Mouse (Mus musculus): ENCODE results near the gene Synpr. TPM values are rescaled to one million over a fixed set of nuclear protein-coding genes. Genes with fewer than 3 reads are reported as not detected.

Synpr gene
- polyA plus RNA-seq, 1 experiment from 2014 or later: 0.29 TPM

- Histone ChIP-seq H3K9ac (replicated peaks; ENCODE audit: low read depth) (no peak overlapping the region), H3K27ac (ENCODE audit: low read length) (no peak overlapping the region), H3K27me3 (replicated peaks; ENCODE audit: insufficient read depth, low read length) (no peaks in the 10 kb centered on the region), H3K4me3 (ENCODE audit: low read depth, low read length) (no peak overlapping the region), H3K4me2 (replicated peaks; ENCODE audit: low read depth, low read length) (no peak overlapping the region), H3K36me3 (ENCODE audit: insufficient read depth, low read length) (no peaks in the 10 kb centered on the region), H3K9me3 (ENCODE audit: low read length) (no peaks in the 10 kb centered on the region), H3K4me1 (ENCODE audit: insufficient read depth, low read depth, low read length) (no peaks in the 10 kb centered on the region)
- 3% methylated on average over 1 of the region's 1 CpGs for whole genome bisulfite sequencing
- DNase-seq (ENCODE audit: low spot score): peak; percentile 41
- TF ChIP-seq CTCF (IDR thresholded peaks at IDR 0.05) (peak; percentile 39), EP300 (IDR thresholded peaks at IDR 0.05) (no peak)
- no peak for ATAC-seq
These were observed 174.8 kb downstream of the Synpr start for GRCm38 (mm10) chr14:13459333-13459732.

- H3K4me2 ChIP-seq (replicated peaks; ENCODE audit: low read depth, low read length): no peak overlapping the region
- no peak overlapping the region for H3K27ac ChIP-seq (ENCODE audit: low read length)
- no peaks in the 10 kb centered on the region for H3K27me3 ChIP-seq (replicated peaks; ENCODE audit: insufficient read depth, low read length)
- DNase-seq (ENCODE audit: low spot score): no peak
- no peaks in the 10 kb centered on the region for H3K36me3 ChIP-seq (ENCODE audit: insufficient read depth, low read length)
- 68% methylated on average over 2 of the region's 2 CpGs for whole genome bisulfite sequencing
- H3K9ac ChIP-seq (replicated peaks; ENCODE audit: low read depth): no peak overlapping the region
- no peaks in the 10 kb centered on the region for H3K4me1 ChIP-seq (ENCODE audit: insufficient read depth, low read depth, low read length)
- TF ChIP-seq CTCF (IDR thresholded peaks at IDR 0.05) (no peak), EP300 (IDR thresholded peaks at IDR 0.05) (no peak)
- H3K9me3 ChIP-seq (ENCODE audit: low read length): no peaks in the 10 kb centered on the region
- no peak overlapping the region for H3K4me3 ChIP-seq (ENCODE audit: low read depth, low read length)
- no peak for ATAC-seq
These were observed 184.6 kb downstream of the Synpr start for GRCm38 (mm10) chr14:13469211-13469610.

- H3K4me1 ChIP-seq (ENCODE audit: insufficient read depth, low read depth, low read length): no peaks in the 10 kb centered on the region
- no peaks in the 10 kb centered on the region for H3K9me3 ChIP-seq (ENCODE audit: low read length)
- DNase-seq (ENCODE audit: low spot score): no peak
- ATAC-seq: no peak
- H3K27ac ChIP-seq (ENCODE audit: low read length): no peak overlapping the region
- no peaks in the 10 kb centered on the region for H3K36me3 ChIP-seq (ENCODE audit: insufficient read depth, low read length)
- WGBS: 56% methylated on average over 1 of the region's 1 CpGs
- H3K4me2 ChIP-seq (replicated peaks; ENCODE audit: low read depth, low read length): no peak overlapping the region
- H3K9ac ChIP-seq (replicated peaks; ENCODE audit: low read depth): no peak overlapping the region
- TF ChIP-seq CTCF (IDR thresholded peaks at IDR 0.05) (no peak), EP300 (IDR thresholded peaks at IDR 0.05) (no peak)
- H3K27me3 ChIP-seq (replicated peaks; ENCODE audit: insufficient read depth, low read length): no peaks in the 10 kb centered on the region
- no peak overlapping the region for H3K4me3 ChIP-seq (ENCODE audit: low read depth, low read length)
These were observed 193.2 kb downstream of the Synpr start for GRCm38 (mm10) chr14:13477821-13478220.

- DNase-seq (ENCODE audit: low spot score) (no peak), ATAC-seq (no peak)
- no peaks in the 10 kb centered on the region for H3K4me1 ChIP-seq (ENCODE audit: insufficient read depth, low read depth, low read length)
- H3K27me3 ChIP-seq (replicated peaks; ENCODE audit: insufficient read depth, low read length): no peaks in the 10 kb centered on the region
- H3K9me3 ChIP-seq (ENCODE audit: low read length): no peaks in the 10 kb centered on the region
- H3K36me3 ChIP-seq (ENCODE audit: insufficient read depth, low read length): no peaks in the 10 kb centered on the region
- no peak overlapping the region for H3K27ac ChIP-seq (ENCODE audit: low read length)
- no peak overlapping the region for H3K4me2 ChIP-seq (replicated peaks; ENCODE audit: low read depth, low read length)
- no peak overlapping the region for H3K4me3 ChIP-seq (ENCODE audit: low read depth, low read length)
- no peak for TF ChIP-seq CTCF (IDR thresholded peaks at IDR 0.05)
- no peak for TF ChIP-seq EP300 (IDR thresholded peaks at IDR 0.05)
- WGBS: 48% methylated on average over 5 of the region's 5 CpGs
- no peak overlapping the region for H3K9ac ChIP-seq (replicated peaks; ENCODE audit: low read depth)
These were observed 220.8 kb downstream of the Synpr start for GRCm38 (mm10) chr14:13505355-13505754.

- H3K36me3 ChIP-seq (ENCODE audit: insufficient read depth, low read length): no peaks in the 10 kb centered on the region
- H3K4me1 ChIP-seq (ENCODE audit: insufficient read depth, low read depth, low read length): no peaks in the 10 kb centered on the region
- no peak for ATAC-seq
- H3K27ac ChIP-seq (ENCODE audit: low read length): no peak overlapping the region
- no peak overlapping the region for H3K4me3 ChIP-seq (ENCODE audit: low read depth, low read length)
- no peak overlapping the region for H3K9ac ChIP-seq (replicated peaks; ENCODE audit: low read depth)
- TF ChIP-seq EP300 (IDR thresholded peaks at IDR 0.05) (no peak), CTCF (IDR thresholded peaks at IDR 0.05) (no peak)
- no peaks in the 10 kb centered on the region for H3K9me3 ChIP-seq (ENCODE audit: low read length)
- no peak overlapping the region for H3K4me2 ChIP-seq (replicated peaks; ENCODE audit: low read depth, low read length)
- no peaks in the 10 kb centered on the region for H3K27me3 ChIP-seq (replicated peaks; ENCODE audit: insufficient read depth, low read length)
- WGBS: 79% methylated on average over 5 of the region's 5 CpGs
- DNase-seq (ENCODE audit: low spot score): no peak
These were observed 234.1 kb downstream of the Synpr start for GRCm38 (mm10) chr14:13518608-13519139.

GRCm38 (mm10) chr14:13519239-13520011 lies 234.8 kb downstream of the Synpr start:
- Histone ChIP-seq H3K9me3 (ENCODE audit: low read length) (no peaks in the 10 kb centered on the region), H3K9ac (replicated peaks; ENCODE audit: low read depth) (no peak overlapping the region), H3K27ac (ENCODE audit: low read length) (no peak overlapping the region), H3K36me3 (ENCODE audit: insufficient read depth, low read length) (no peaks in the 10 kb centered on the region), H3K4me1 (ENCODE audit: insufficient read depth, low read depth, low read length) (no peaks in the 10 kb centered on the region), H3K4me3 (ENCODE audit: low read depth, low read length) (no peak overlapping the region), H3K4me2 (replicated peaks; ENCODE audit: low read depth, low read length) (no peak overlapping the region), H3K27me3 (replicated peaks; ENCODE audit: insufficient read depth, low read length) (no peaks in the 10 kb centered on the region)
- ATAC-seq: no peak
- WGBS: 67% methylated on average over 7 of the region's 7 CpGs
- TF ChIP-seq CTCF (IDR thresholded peaks at IDR 0.05): no peak
- TF ChIP-seq EP300 (IDR thresholded peaks at IDR 0.05): no peak
- DNase-seq (ENCODE audit: low spot score): no peak

Measured in lung, postnatal 0 days (tissue).